Mouse (Mus musculus): ENCODE measurements around the gene Gm49339. TPM values are rescaled to one million over a fixed set of nuclear protein-coding genes. Genes with fewer than 3 reads are reported as not detected.

The Gm49339 gene
- polyA plus RNA-seq, 1 experiment, result not detected

DNA sequence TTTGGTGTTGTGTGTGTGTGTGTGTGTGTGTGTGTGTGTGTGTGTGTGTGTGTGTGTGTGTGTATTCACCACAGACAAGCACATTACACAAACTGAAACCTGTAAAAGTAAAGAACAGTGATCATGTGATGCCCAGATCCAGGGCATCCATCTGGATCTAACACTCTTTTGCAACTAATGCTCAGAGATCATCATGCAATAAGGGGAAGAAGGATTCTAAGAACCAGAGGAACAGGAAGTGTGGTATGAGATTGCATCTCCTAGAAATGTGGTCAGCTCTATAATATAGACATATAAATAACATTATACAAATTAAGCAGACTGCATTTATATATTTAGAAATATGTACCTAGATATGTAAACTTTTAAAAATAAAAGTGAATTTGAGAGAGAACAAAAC lies 39.6 kb downstream of the Gm49339 start:
- TF ChIP-seq GATA1 (IDR thresholded peaks at IDR 0.05; ENCODE audit: low read length) (no peak), TAL1 (IDR thresholded peaks at IDR 0.05; ENCODE audit: low read length) (no peak)
- Histone ChIP-seq H3K4me1 (ENCODE audit: control insufficient read depth) (no peaks in the 10 kb centered on the region), H3K4me3 (replicated peaks) (no peak overlapping the region), H3K27me3 (ENCODE audit: control insufficient read depth) (no peaks in the 10 kb centered on the region), H3K9me3 (ENCODE audit: control insufficient read depth, low read length) (no peaks in the 10 kb centered on the region), H3K36me3 (ENCODE audit: control insufficient read depth) (no peaks in the 10 kb centered on the region)

DNA sequence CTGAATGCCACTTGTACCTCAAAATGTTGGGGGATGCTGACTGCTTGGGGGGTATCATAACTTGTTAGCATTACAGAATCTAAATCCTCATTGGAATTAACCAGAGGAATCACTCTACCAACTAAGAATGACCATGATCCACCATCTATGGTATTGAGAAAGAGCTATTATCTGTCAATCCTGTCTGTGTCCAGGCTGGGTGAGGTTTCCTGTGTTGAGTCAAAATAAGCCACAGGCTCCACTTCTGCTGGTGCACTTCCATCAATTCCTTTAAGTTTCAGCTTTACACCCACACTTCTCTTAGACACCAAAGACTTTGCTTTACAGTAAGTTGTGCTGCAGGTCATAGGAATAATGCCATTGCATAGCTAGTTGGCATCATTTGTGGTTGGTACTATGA lies 41.0 kb downstream of the Gm49339 start:
- H3K4me3 ChIP-seq (replicated peaks), result no peak overlapping the region
- no peaks in the 10 kb centered on the region for H3K27me3 ChIP-seq (ENCODE audit: control insufficient read depth)
- no peaks in the 10 kb centered on the region for H3K4me1 ChIP-seq (ENCODE audit: control insufficient read depth)
- H3K9me3 ChIP-seq (ENCODE audit: control insufficient read depth, low read length), result no peaks in the 10 kb centered on the region
- TF ChIP-seq GATA1 (IDR thresholded peaks at IDR 0.05; ENCODE audit: low read length), result no peak
- no peak for TF ChIP-seq TAL1 (IDR thresholded peaks at IDR 0.05; ENCODE audit: low read length)
- H3K36me3 ChIP-seq (ENCODE audit: control insufficient read depth), result no peaks in the 10 kb centered on the region

DNA sequence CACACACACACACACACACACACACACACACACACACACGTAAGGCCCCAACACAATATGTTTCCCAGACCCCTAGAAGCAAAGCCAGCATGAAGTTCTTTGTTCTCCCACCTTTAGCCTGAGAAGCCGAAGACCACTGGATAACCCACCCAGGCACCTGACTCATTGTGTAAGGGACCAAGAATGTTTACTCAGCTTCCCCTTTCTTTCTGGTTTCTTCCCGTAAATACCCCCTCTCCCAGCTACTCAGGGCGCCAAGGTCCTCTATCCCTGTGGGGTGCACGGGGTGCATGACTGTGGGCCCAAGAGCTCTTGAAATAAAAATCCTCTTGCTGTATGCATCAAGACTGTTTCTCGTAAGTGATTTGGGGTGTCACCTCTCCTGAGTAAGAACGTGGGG lies 45.7 kb downstream of the Gm49339 start:
- TF ChIP-seq GATA1 (IDR thresholded peaks at IDR 0.05; ENCODE audit: low read length) (no peak), TAL1 (IDR thresholded peaks at IDR 0.05; ENCODE audit: low read length) (no peak)
- Histone ChIP-seq H3K36me3 (ENCODE audit: control insufficient read depth) (no peaks in the 10 kb centered on the region), H3K27me3 (ENCODE audit: control insufficient read depth) (no peaks in the 10 kb centered on the region), H3K9me3 (ENCODE audit: control insufficient read depth, low read length) (no peaks in the 10 kb centered on the region), H3K4me1 (ENCODE audit: control insufficient read depth) (no peaks in the 10 kb centered on the region), H3K4me3 (replicated peaks) (no peak overlapping the region)

DNA sequence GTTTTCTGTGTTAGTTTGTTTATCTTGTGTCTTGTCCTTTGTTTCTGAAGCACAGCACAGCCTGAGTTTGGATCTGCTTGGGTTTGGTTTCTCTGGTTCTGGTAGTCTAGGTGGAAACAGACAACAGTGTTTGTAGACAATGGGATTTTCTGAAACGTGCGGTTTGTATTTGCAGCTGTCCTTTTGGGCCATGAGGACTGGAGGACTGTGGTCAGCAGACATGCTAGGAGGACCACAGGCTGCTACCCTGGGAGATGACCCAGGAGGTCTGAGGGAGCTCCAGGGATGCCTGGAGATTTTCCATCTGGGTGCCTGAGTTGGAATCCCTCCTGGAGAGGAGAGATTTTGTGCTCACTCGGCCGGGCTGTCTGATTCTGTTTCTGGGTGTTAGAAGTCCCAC lies 46.2 kb downstream of the Gm49339 start:
- H3K4me1 ChIP-seq (ENCODE audit: control insufficient read depth), result no peaks in the 10 kb centered on the region
- TF ChIP-seq GATA1 (IDR thresholded peaks at IDR 0.05; ENCODE audit: low read length) (no peak), TAL1 (IDR thresholded peaks at IDR 0.05; ENCODE audit: low read length) (no peak)
- no peak overlapping the region for H3K4me3 ChIP-seq (replicated peaks)
- no peaks in the 10 kb centered on the region for H3K27me3 ChIP-seq (ENCODE audit: control insufficient read depth)
- no peaks in the 10 kb centered on the region for H3K9me3 ChIP-seq (ENCODE audit: control insufficient read depth, low read length)
- H3K36me3 ChIP-seq (ENCODE audit: control insufficient read depth), result no peaks in the 10 kb centered on the region

DNA sequence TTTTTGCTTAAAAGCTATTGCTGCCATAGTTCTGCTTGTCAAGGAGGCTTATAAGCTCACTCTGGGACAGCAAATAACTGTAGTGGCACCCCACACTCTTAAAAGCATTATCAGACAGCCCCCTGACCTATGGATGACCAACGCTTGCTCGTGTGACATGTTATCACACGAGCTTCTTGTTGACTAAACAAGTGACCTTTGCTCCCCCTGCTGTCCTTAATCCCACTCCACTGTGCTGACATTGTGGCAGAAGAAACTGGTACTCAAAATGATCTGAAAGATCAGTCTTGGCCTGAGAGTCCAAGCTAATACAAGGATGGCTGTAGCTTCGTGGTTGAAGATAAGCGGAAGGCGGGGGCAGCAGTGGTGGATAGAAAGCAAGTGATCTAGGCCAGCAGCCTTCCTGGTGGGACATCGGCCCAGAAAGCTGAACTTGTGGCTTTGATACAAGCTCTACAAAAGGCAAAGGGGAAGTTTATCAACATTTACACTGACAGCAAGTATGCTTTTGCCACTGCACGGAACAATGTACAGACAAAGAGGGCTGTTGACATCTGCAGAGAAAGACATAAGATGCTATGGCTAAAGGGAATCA lies 48.5 kb downstream of the Gm49339 start:
- H3K4me3 ChIP-seq (replicated peaks), result no peak overlapping the region

DNA sequence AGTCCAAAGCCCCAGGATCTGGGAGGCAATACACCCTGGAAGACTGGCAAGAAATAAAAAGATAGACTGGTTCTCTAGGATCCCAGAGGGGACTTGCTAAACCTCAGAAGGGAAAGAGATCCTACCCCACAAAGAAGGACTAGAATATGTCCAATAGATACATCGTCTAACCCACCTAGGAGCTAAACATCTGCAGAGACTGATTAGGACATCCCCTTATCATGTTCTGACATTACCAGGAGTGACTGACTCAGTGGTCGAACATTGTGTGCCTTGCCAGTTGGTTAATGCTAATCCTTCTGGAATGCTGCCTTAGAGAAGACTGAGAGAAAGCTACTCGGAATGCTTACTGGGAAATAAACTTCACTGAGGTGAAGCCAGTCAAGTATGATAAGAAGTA lies 49.1 kb downstream of the Gm49339 start:
- TF ChIP-seq GATA1 (IDR thresholded peaks at IDR 0.05; ENCODE audit: low read length) (no peak), TAL1 (IDR thresholded peaks at IDR 0.05; ENCODE audit: low read length) (no peak)
- Histone ChIP-seq H3K27me3 (ENCODE audit: control insufficient read depth) (no peaks in the 10 kb centered on the region), H3K4me3 (replicated peaks) (no peak overlapping the region), H3K9me3 (ENCODE audit: control insufficient read depth, low read length) (peaks cover 3% of the 10 kb centered on the region; the same call in 1 of the 2 replicates), H3K4me1 (ENCODE audit: control insufficient read depth) (no peaks in the 10 kb centered on the region), H3K36me3 (ENCODE audit: control insufficient read depth) (no peaks in the 10 kb centered on the region)

More for the DNA sequence above, 48.5 kb downstream of the Gm49339 start:
- H3K9me3 ChIP-seq (ENCODE audit: control insufficient read depth, low read length), result peaks cover 3% of the 10 kb centered on the region; the same call in 1 of the 2 replicates
- no peaks in the 10 kb centered on the region for H3K4me1 ChIP-seq (ENCODE audit: control insufficient read depth)
- no peak for TF ChIP-seq GATA1 (IDR thresholded peaks at IDR 0.05; ENCODE audit: low read length)
- TF ChIP-seq TAL1 (IDR thresholded peaks at IDR 0.05; ENCODE audit: low read length), result no peak
- no peaks in the 10 kb centered on the region for H3K27me3 ChIP-seq (ENCODE audit: control insufficient read depth)
- H3K36me3 ChIP-seq (ENCODE audit: control insufficient read depth), result no peaks in the 10 kb centered on the region

DNA sequence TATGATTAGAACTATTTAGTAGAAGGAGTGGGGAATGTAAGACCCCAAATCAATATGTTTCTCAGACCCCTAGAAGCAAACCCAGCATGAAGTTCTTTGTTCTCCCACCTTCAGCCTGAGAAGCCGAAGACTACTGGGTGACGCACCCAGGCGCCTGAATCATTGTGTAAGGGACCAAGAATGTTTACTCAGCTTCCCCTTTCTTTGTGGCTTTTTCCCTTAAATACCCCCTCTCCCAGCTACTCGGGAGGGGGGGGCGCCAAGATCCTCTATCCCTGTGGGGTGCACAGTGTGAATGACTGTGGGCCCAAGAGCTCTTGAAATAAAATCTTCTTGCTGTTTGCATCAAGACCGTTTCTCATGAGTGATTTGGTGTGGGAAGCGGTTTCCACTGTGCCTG lies 50.4 kb downstream of the Gm49339 start:
- H3K36me3 ChIP-seq (ENCODE audit: control insufficient read depth), result no peaks in the 10 kb centered on the region
- no peaks in the 10 kb centered on the region for H3K4me1 ChIP-seq (ENCODE audit: control insufficient read depth)
- no peak for TF ChIP-seq TAL1 (IDR thresholded peaks at IDR 0.05; ENCODE audit: low read length)
- no peak for TF ChIP-seq GATA1 (IDR thresholded peaks at IDR 0.05; ENCODE audit: low read length)
- no peaks in the 10 kb centered on the region for H3K27me3 ChIP-seq (ENCODE audit: control insufficient read depth)
- H3K4me3 ChIP-seq (replicated peaks), result no peak overlapping the region
- peaks cover 3% of the 10 kb centered on the region; the same call in 1 of the 2 replicates for H3K9me3 ChIP-seq (ENCODE audit: control insufficient read depth, low read length)

Other genes with a start within 250 kb of the Gm49339 start
- 0.08 TPM in 1 of 2 replicates, not detected in the other for gene Lilr4b, start within 50 bp of the Gm49339 start, polyA plus RNA-seq (2012)
- gene Lilrb4a, start 10.3 kb downstream of the Gm49339 start, polyA plus RNA-seq (2012), result 0.03 and 0.06 TPM in 2 replicates
- gene Fam162b, start 109.9 kb downstream of the Gm49339 start, polyA plus RNA-seq (2012), result not detected in 2 replicates
- gene Gprc6a, start 150.8 kb downstream of the Gm49339 start, polyA plus RNA-seq (2012), result not detected in 2 replicates
- not detected in 2 replicates for gene Rfx6, start 197.1 kb downstream of the Gm49339 start, polyA plus RNA-seq (2012)

Measured in erythroblast, embryonic 14.5 days (primary cell).